Mouse (Mus musculus) cerebellum, postnatal 4 days (tissue): ENCODE measurements around the gene Tmem63c.

Experiments
- DNase-seq, 2 experiments: peaks; one replicate each; pipeline ENCODE4 v3.0.0; 2022; ENCODE audit warnings: low spot score in 2 of 2, mixed read lengths in 1 of 2

The Tmem63c gene

GRCm38 (mm10) chr12:87000151-87000839 is 20.8 kb upstream of the Tmem63c start:
- DNase-seq, result no peak

GRCm38 (mm10) chr12:87000840-87001176 is 20.3 kb upstream of the Tmem63c start:
- no peak for DNase-seq

GRCm38 (mm10) chr12:87002209-87002608 is 18.9 kb upstream of the Tmem63c start:
- DNase-seq, result no peak

GRCm38 (mm10) chr12:87002815-87003214 is 18.3 kb upstream of the Tmem63c start:
- no peak for DNase-seq

GRCm38 (mm10) chr12:87003606-87004005 is 17.5 kb upstream of the Tmem63c start:
- DNase-seq, result no peak

GRCm38 (mm10) chr12:87004596-87004995 is 16.5 kb upstream of the Tmem63c start:
- no peak for DNase-seq

- DNase-seq, result peak in 1 of 2 experiments; percentile 46
Observed at GRCm38 (mm10) chr12:87017041-87017440, 4.1 kb upstream of the Tmem63c start.

- peak in 1 of 2 experiments; percentile 69 for DNase-seq
Observed at GRCm38 (mm10) chr12:87018756-87019155, 2.4 kb upstream of the Tmem63c start.

GRCm38 (mm10) chr12:87022006-87022405 is 866 bp downstream of the Tmem63c start:
- DNase-seq, result no peak

- DNase-seq, result no peak
Observed at GRCm38 (mm10) chr12:87023456-87023855, 2.3 kb downstream of the Tmem63c start.

GRCm38 (mm10) chr12:87026109-87026870 is 5.2 kb downstream of the Tmem63c start:
- peak; percentile 35 to 38 for DNase-seq

GRCm38 (mm10) chr12:87026871-87027240 is 5.7 kb downstream of the Tmem63c start:
- no peak for DNase-seq

- DNase-seq, result no peak
Observed at GRCm38 (mm10) chr12:87027391-87027790, 6.3 kb downstream of the Tmem63c start.

- no peak for DNase-seq
Observed at GRCm38 (mm10) chr12:87028068-87028467, 6.9 kb downstream of the Tmem63c start.

- DNase-seq, result peak in 1 of 2 experiments; percentile 33
Observed at GRCm38 (mm10) chr12:87029251-87029976, 8.3 kb downstream of the Tmem63c start.

GRCm38 (mm10) chr12:87031163-87031763 is 10.1 kb downstream of the Tmem63c start:
- peak in 1 of 2 experiments; percentile 49 for DNase-seq

- no peak for DNase-seq
Observed at GRCm38 (mm10) chr12:87036631-87037030, 15.5 kb downstream of the Tmem63c start.

- DNase-seq, result no peak
Observed at GRCm38 (mm10) chr12:87040166-87040565, 19.0 kb downstream of the Tmem63c start.

GRCm38 (mm10) chr12:87040857-87041256 is 19.7 kb downstream of the Tmem63c start:
- DNase-seq, result peak in 1 of 2 experiments; percentile 70

- DNase-seq, result no peak
Observed at GRCm38 (mm10) chr12:87042456-87042855, 21.3 kb downstream of the Tmem63c start.

- DNase-seq, result peak in 1 of 2 experiments; percentile 57
Observed at GRCm38 (mm10) chr12:87043221-87043620, 22.1 kb downstream of the Tmem63c start.

- peak in 1 of 2 experiments; percentile 38 for DNase-seq
Observed at GRCm38 (mm10) chr12:87044711-87045110, 23.6 kb downstream of the Tmem63c start.
